Mouse (Mus musculus) T-helper 17 cell (primary cell): ENCODE data around the gene Arfrp1.

Experiments used
- in situ Hi-C, 2 experiments: fragments of 300-600 bp; cut with MboI, MseI; formaldehyde crosslinking; loops; 1 replicate in 1 of 2; 2 replicates in 1 of 2; pipeline ENCODE4 v1.15.1; 2025; ENCODE audit warnings: high pct_unique_total_duplicates in 2 of 2

The Arfrp1 gene

DNA sequence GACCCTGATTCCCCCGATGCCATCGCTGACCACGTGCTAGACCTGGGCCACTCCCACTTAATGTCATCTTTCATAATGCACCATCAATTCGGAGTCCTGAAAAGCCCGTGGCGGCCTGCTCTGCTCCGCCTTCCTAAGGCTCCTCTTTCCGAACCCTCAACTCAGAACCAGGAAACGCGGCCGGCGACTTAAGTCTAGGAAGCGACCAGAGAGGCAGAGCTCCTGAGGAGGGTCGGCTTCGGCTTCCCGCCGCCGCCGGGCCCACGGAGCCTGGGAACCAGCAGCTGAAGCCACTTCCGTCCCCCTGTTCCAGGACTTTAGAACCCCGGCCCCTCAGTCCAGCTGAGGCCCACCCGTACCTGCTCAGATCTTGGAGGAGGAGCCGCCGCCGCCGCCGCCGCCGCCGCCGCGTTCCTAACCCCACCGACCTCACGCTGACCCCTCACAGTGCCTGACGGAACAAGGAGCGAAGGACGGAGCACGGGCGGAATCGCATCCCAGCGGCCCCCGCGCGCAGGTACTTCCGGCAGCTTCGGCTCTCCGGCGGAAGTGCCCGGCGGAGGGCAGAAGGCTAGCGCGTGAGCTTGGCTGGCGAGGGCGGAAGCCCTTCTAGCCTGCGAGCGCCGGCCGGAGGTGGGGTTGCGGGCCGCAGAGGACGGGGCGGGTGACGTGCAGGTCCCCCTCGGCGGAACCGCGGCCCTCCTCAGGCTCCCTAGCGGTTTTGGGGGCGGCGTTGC lies at the start of gene Arfrp1, which contains the start of gene Zgpat:
Gene Arfrp1 (minus strand): TSS at position 545 of the 737 bp plus-strand sequence.
Gene Zgpat (plus strand): TSS at position 69 of the 737 bp plus-strand sequence.
- in situ Hi-C loops, result loop anchor here in 1 of 2 experiments (25.0 kb wide), 1 partner anchor 653 kb away; the partner anchor contains the start of genes Dido1 and Gid8

GRCm38 (mm10) chr2:181413141-181413540 lies 47.9 kb upstream of the Arfrp1 start:
- in situ Hi-C loops, result loop anchor here in 1 of 2 experiments (5.0 kb wide), 1 partner anchor 79 kb away; the partner anchor contains the start of gene Abhd16b

- in situ Hi-C loops, result loop anchor here in 1 of 2 experiments (5.0 kb wide), 1 partner anchor 81 kb away; the partner anchor contains the start of gene Abhd16b
Measured at GRCm38 (mm10) chr2:181410760-181411473, 45.7 kb upstream of the Arfrp1 start.

DNA sequence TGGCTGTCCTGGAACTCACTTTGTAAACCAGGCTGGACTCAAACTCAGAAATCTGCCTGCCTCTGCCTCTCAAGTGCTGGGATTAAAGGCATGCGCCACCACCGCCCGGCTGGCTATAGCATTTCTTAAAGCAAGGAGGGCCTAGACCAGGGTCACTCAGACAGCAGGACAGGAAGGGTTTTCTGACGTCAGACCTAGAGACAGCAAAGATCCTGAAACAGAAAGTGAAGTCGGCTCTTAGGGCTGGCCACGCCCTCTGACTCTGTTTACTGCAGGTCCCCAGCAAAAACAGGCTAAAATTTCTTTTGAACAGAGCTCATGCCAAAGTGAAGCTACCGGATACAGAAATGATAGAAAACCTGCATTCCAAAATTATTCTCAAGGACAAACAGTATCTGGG lies 44.4 kb upstream of the Arfrp1 start:
- in situ Hi-C loops, result loop anchor here in 1 of 2 experiments (5.0 kb wide), 1 partner anchor 83 kb away; the partner anchor contains the start of gene Abhd16b

GRCm38 (mm10) chr2:181403722-181404121 lies 38.5 kb upstream of the Arfrp1 start:
- in situ Hi-C loops, result no loop called here

GRCm38 (mm10) chr2:181401497-181401896 lies 36.3 kb upstream of the Arfrp1 start:
- in situ Hi-C loops, result no loop called here

DNA sequence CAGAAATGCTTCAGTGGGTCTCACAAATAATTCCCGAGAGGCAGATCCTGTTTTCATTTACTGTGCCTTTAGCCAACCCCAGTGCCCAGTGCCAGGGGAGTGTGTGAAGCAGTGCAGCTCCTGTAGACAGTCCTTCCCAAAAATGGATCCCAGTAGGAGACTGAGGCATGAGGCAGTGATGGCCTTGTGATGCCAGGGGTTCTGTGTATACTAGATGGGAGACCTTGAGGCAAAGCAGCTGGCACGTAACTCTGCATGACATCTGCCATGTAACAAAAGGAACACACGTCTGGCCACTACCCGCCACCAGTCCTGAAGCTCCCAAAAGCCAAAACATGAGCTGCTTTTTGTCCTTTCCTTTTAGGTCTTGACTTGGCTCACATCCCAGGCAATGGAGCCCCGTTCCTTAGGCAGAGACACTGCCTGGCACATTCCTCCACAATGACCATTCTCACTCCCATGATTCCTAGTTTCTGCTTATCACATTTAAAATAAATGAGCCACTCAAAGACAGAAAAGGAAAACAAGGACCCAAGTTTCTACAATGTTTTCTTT lies 32.1 kb upstream of the Arfrp1 start:
- in situ Hi-C loops, result no loop called here

DNA sequence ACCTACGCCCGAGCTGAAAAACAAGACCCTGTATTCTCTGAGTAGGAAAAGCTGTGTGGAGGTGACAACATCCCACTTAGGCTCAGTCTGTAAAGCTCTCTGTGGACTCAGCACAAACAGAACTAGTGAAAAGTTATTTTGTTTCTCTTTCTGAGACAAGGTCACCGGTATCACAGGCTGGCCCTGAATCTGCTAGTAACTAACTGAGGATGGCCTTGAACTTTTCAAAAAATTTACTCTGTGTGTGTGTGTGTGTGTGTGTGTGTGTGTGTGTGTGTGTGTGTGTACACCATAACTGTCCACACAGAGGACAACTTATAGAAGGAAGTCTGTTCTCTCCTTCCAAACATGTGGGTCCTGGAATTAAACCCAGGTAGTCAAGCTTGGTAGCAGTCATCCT lies 28.9 kb upstream of the Arfrp1 start:
- in situ Hi-C loops, result loop anchor here (5.0 kb wide), 3 partner anchors 53 to 183 kb away; partner anchors contain the start of gene Tpd52l2 (in 2 of the 2)

- in situ Hi-C loops, result loop anchor here (5.0 kb wide), 3 partner anchors 55 to 185 kb away; partner anchors contain the start of gene Tpd52l2 (in 2 of the 2)
Measured at GRCm38 (mm10) chr2:181392600-181393213, 27.5 kb upstream of the Arfrp1 start.

GRCm38 (mm10) chr2:181391541-181391940 lies 26.3 kb upstream of the Arfrp1 start:
- in situ Hi-C loops, result loop anchor here (5.0 kb wide), 3 partner anchors 56 to 186 kb away; partner anchors contain the start of gene Tpd52l2 (in 2 of the 2)

GRCm38 (mm10) chr2:181391022-181391421 lies 25.8 kb upstream of the Arfrp1 start:
- in situ Hi-C loops, result loop anchor here (5.0 kb wide), 3 partner anchors 56 to 186 kb away; partner anchors contain the start of gene Tpd52l2 (in 2 of the 2)

- in situ Hi-C loops, result loop anchor here (5.0 kb wide), 3 partner anchors 57 to 187 kb away; partner anchors contain the start of gene Tpd52l2 (in 2 of the 2)
Measured at GRCm38 (mm10) chr2:181390136-181390870, 25.1 kb upstream of the Arfrp1 start.

DNA sequence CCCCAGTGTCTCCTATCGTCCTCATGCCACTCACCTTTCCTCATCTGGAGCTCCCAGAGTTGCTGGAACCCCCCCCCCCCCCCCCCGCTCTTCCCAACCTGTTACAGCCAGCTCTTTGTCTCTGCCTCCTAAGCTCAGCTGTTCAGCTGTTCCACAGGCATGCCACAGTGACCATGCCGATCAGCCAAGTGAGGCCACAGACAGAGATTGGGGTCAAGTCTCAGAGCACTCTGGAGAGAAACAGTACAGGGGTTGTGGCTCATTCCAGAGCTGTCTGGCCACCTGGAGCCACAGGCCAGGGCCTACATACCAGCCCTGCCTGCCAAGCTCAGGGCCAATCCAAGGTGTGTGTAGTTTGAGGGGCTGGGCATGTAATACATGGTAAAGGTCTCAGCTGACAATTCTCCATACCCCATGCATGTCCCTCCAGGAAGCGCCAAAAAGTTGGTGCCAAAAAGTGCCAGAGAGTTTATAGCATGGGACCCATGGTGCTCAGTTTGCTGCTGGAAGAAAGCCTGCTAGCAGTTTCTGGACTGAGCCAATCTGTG lies 21.5 kb upstream of the Arfrp1 start:
- in situ Hi-C loops, result no loop called here

GRCm38 (mm10) chr2:181385885-181386284 lies 20.7 kb upstream of the Arfrp1 start:
- in situ Hi-C loops, result no loop called here

- in situ Hi-C loops, result loop anchor here in 1 of 2 experiments (5.0 kb wide), 1 partner anchor 197 kb away; the partner anchor contains the start of gene Uckl1
Measured at GRCm38 (mm10) chr2:181384919-181385391, 19.8 kb upstream of the Arfrp1 start.

DNA sequence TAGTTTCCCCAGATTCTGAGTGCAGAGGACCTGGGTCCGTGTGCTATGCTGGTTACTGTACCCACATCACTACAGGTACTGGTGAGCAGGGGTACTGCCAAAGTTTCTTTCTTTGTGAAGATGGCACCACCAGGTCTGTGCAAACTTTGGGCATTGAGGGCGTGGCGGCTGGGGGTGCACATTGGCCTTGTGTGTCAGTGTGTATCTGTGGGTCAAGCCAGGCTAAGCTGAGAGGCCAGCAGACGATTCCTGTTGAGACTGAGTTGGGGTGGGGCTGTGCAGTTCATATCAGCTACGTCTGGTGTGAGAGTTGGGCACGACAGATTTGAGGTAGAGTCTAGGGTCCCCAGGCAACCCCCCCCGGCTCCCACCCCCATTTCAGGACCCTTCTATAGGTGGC lies 19.3 kb upstream of the Arfrp1 start:
- in situ Hi-C loops, result loop anchor here in 1 of 2 experiments (5.0 kb wide), 1 partner anchor 198 kb away; the partner anchor contains the start of gene Uckl1

DNA sequence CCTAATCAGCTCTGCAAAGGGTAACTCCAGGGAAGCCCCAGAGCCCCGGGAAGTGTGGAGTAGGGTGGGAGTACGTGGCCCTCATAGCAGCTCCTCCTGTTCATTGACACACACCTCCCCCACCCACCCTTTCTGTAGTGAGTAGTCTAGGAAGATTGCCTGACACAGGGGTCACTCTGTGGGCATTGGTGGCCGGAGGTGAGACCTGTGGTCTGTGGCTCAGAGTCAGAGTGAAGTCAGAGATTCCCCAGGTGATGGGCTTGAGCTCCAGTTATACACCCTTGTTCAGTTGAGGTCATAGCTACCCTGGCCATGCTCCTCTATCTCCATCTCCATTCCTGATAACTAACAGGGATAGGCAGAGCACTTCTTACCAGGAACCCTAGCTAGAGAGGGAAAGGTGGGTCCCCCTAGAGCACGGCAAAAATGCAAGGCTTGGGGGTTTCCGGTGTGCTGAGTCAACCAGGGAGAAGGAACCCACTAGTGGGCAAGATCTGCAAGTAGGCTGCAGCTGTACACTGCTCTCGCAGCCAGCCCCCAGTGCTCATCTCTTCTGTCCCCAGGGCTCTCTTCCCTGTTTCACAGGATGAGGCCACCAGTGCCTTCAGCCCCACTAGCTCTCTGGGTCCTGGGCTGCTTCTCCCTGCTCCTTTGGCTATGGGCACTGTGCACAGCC lies 16.6 kb upstream of the Arfrp1 start:
- in situ Hi-C loops, result loop anchor here in 1 of 2 experiments (5.0 kb wide), 1 partner anchor 201 kb away; the partner anchor contains the start of gene Uckl1

DNA sequence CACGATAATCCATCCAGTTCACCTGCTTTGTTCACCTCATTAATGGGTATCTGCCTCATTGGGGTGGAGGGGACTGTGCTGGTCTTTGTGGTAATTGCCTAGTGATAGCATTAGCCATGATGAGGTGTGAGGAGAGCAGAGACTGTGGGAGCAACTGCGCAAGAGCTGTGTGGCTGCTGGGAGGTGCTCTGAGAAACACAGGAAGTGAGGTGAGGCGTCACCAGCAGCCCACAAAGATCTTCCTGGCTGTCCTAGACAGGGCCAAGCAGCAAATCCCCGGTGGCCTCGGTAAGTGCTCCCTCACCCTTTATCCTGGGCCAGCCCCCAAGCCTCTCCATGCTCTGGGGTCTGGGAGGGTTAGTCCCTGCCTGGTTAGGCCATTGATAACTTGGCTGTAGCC lies 15.9 kb upstream of the Arfrp1 start:
- in situ Hi-C loops, result loop anchor here in 1 of 2 experiments (5.0 kb wide), 1 partner anchor 201 kb away; the partner anchor contains the start of gene Uckl1

GRCm38 (mm10) chr2:181380251-181380650 lies 15.0 kb upstream of the Arfrp1 start:
- in situ Hi-C loops, result loop anchor here in 1 of 2 experiments (5.0 kb wide), 1 partner anchor 202 kb away; the partner anchor contains the start of gene Uckl1
